Mouse (Mus musculus): ENCODE data around the gene Eif3l.

- no peak for TF ChIP-seq NELFE (IDR thresholded peaks at IDR 0.05; ENCODE audit: low read depth, low read length)
- TF ChIP-seq JUND (IDR thresholded peaks at IDR 0.05; ENCODE audit: low read depth, low read length) = no peak
- no peak for TF ChIP-seq GABPA (IDR thresholded peaks at IDR 0.05; ENCODE audit: low read depth, low read length)
Measured at GRCm38 (mm10) chr15:79098868-79099267, 23.9 kb downstream of the Eif3l start.
